Mouse (Mus musculus) kidney, postnatal 0 days (tissue): ENCODE data around the gene Itgb2. TPM values are rescaled to one million over a fixed set of nuclear protein-coding genes. Genes with fewer than 3 reads are reported as not detected.

Source experiments
- ATAC-seq: fragments of 200-750 bp; cut with Nextera tagmentation; replicated peaks from 2 replicates; pipeline ENCODE4 v1.8.0; 2017; ENCODE audit warnings: low read depth, moderate number of reproducible peaks, moderate TSS enrichment, moderate library complexity; ENCODE audit not compliant: low FRiP score
- DNase-seq: peaks from one replicate; pipeline ENCODE4 v3.0.0-alpha.2; 2016; ENCODE audit warnings: low spot score
- H3K27ac ChIP-seq: fragments of 300-500 bp; sonication (generic); 2 replicates; pipeline ENCODE4 v1.5.1; 2014; ENCODE audit warnings: mild to moderate bottlenecking
- H3K27me3 ChIP-seq: fragments of 300-500 bp; sonication (generic); 2 replicates; pipeline ENCODE4 v1.6.1; 2014; ENCODE audit warnings: low read length, mixed read lengths; ENCODE audit not compliant: insufficient read depth
- H3K36me3 ChIP-seq: fragments of 300-500 bp; sonication (generic); 2 replicates; pipeline ENCODE4 v1.6.1; 2014; ENCODE audit warnings: low read length, mixed read lengths; ENCODE audit not compliant: insufficient read depth
- H3K4me1 ChIP-seq: fragments of 300-500 bp; sonication (generic); replicated peaks from 2 replicates; pipeline ENCODE4 v1.6.1; 2014; ENCODE audit warnings: antibody characterized with exemption, low read length, mixed read lengths; ENCODE audit not compliant: insufficient read depth
- H3K4me2 ChIP-seq: fragments of 300-500 bp; sonication (generic); 2 replicates; pipeline ENCODE4 v1.6.1; 2014; ENCODE audit warnings: mild to moderate bottlenecking, low read length, moderate library complexity, mixed read lengths
- H3K4me3 ChIP-seq: fragments of 300-500 bp; sonication (generic); replicated peaks from 2 replicates; pipeline ENCODE4 v1.5.1; 2014; ENCODE audit warnings: low read depth, low read length
- H3K9ac ChIP-seq: fragments of 300-500 bp; sonication (generic); 2 replicates; pipeline ENCODE4 v1.6.1; 2014; ENCODE audit warnings: low read depth, low read length
- H3K9me3 ChIP-seq: fragments of 300-500 bp; sonication (generic); replicated peaks from 2 replicates; pipeline ENCODE4 v1.6.1; 2016; ENCODE audit warnings: low read length, inconsistent platforms, mixed read lengths
- CTCF ChIP-seq: IDR thresholded peaks from 2 replicates; pipeline ENCODE4 v1.5.1; 2016; ENCODE audit warnings: antibody characterized with exemption, low read depth, mild to moderate bottlenecking, moderate library complexity
- WGBS: fragments of 180-500 bp; shearing (Covaris S2); extraction: QIAGEN DNeasy Blood & Tissue Kit; methylation state at CpG from one replicate; pipeline ENCODE4 v1.1.7; 2014; 5-methylcytosine and 5-hydroxymethylcytosine counted together
- polyA plus RNA-seq: library from polyadenylated mRNA; unstranded; fragments of >200 nt; fragmentation: Nextera tagmentation; extraction: Ambion mirVana; gene quantifications from 2 replicates; pipeline ENCODE4 v1.2.1, GENCODE M21; 2015

The Itgb2 gene
- polyA plus RNA-seq, 1 experiment from 2014 or later = 1.4 TPM

DNA sequence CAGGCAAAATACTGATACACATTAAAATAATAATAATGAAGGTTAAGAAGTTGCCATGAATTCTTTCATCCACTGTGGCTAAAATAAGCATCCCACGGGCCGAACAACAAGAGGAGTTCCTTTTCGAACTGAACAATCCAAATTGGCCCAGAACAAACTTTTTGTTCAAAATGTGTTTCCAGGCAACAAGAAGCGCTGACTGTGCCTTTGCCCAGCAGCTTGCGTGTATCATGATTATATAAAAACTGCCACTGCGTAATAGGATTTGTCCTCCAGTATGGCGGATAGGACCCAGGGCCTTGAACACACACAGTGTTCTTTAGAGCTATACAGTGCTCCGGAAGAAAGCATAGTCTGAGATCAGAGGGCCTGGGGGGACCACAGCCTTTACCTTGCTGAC is 78.5 kb downstream of the Itgb2 start:
- Histone ChIP-seq H3K4me1 (peaks cover 10% of the 10 kb centered on the region; the same call in 1 of the 2 replicates), H3K27me3 (no peaks in the 10 kb centered on the region), H3K9me3 (no peaks in the 10 kb centered on the region), H3K36me3 (peaks cover 21% of the 10 kb centered on the region; the same call in 1 of the 2 replicates), H3K9ac (no peak overlapping the region), H3K27ac (no peak overlapping the region), H3K4me2 (no peak overlapping the region; the same call in 1 of the 2 replicates), H3K4me3 (no peak overlapping the region)
- no peak for DNase-seq
- WGBS = 92% methylated on average over 8 of the region's 8 CpGs
- no peak for TF ChIP-seq CTCF
- ATAC-seq = no peak

- no peak for ATAC-seq
- Histone ChIP-seq H3K4me1 (peaks cover 10% of the 10 kb centered on the region; the same call in 1 of the 2 replicates), H3K9me3 (no peaks in the 10 kb centered on the region), H3K9ac (no peak overlapping the region), H3K4me2 (no peak overlapping the region), H3K36me3 (peaks cover 28% of the 10 kb centered on the region; the same call in 1 of the 2 replicates), H3K4me3 (no peak overlapping the region), H3K27ac (no peak overlapping the region), H3K27me3 (no peaks in the 10 kb centered on the region)
- DNase-seq = no peak
- TF ChIP-seq CTCF = no peak
- 91% methylated on average over 8 of the region's 8 CpGs for WGBS
Observed at GRCm38 (mm10) chr10:77610221-77610961, 80.3 kb downstream of the Itgb2 start.

DNA sequence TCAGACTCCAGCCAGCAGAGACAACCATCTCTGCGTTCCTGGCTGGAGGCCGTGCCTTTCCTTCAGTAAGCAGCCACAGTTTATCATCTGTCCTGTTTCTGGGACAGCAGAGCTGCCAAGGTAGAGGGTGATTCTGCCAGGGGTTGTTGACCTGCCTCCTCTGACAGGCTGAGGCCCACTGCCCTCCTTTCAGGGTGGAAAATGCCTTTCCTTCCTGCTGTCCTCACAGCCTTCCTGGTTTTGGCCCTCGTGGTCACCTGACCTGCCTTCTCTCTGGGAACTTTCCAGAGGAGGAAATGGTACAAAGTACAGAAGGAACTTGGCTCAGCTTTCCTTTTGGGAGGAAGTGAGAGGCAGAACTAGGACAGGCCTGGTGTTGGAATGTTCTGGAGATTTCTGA is 83.4 kb downstream of the Itgb2 start:
- 66% methylated on average over 3 of the region's 3 CpGs for WGBS
- Histone ChIP-seq H3K4me3 (no peak overlapping the region), H3K9ac (no peak overlapping the region), H3K27ac (peak overlapping the region; percentile 71), H3K9me3 (no peaks in the 10 kb centered on the region), H3K4me1 (no peaks in the 10 kb centered on the region), H3K27me3 (no peaks in the 10 kb centered on the region), H3K36me3 (peaks cover 52% of the 10 kb centered on the region), H3K4me2 (no peak overlapping the region)
- no peak for TF ChIP-seq CTCF
- ATAC-seq = peak; percentile 49; the same call in 1 of the 2 replicates
- DNase-seq = peak; percentile 79

Other genes with a start within 250 kb of the Itgb2 start
- 4.6 TPM in 2 replicates for gene Adarb1, start 112.0 kb upstream of the Itgb2 start, polyA plus RNA-seq
- 32.7 and 34.1 TPM in 2 replicates for gene Fam207a, start 14.5 kb upstream of the Itgb2 start, polyA plus RNA-seq
- gene Pttg1ip, start 51.5 kb downstream of the Itgb2 start, polyA plus RNA-seq = 210 and 216 TPM in 2 replicates
- 313 and 335 TPM in 2 replicates for gene Sumo3, start 75.8 kb downstream of the Itgb2 start, polyA plus RNA-seq
- gene Gm49325, start 75.9 kb downstream of the Itgb2 start, polyA plus RNA-seq = 13.1 and 15.2 TPM in 2 replicates
- 51.4 and 53.5 TPM in 2 replicates for gene Ube2g2, start 92.0 kb downstream of the Itgb2 start, polyA plus RNA-seq
- gene Tspear, start 156.3 kb downstream of the Itgb2 start, polyA plus RNA-seq = 0.41 and 0.43 TPM in 2 replicates
- not detected in 2 replicates for gene Gm19402, start 160.5 kb downstream of the Itgb2 start, polyA plus RNA-seq
- gene Gm9508, start 167.0 kb downstream of the Itgb2 start, polyA plus RNA-seq = not detected in 2 replicates
- gene Gm10272, start 176.4 kb downstream of the Itgb2 start, polyA plus RNA-seq = not detected in 2 replicates
- gene Gm10024, start 181.2 kb downstream of the Itgb2 start, polyA plus RNA-seq = not detected in 2 replicates
- not detected in 2 replicates for gene Gm10142, start 185.6 kb downstream of the Itgb2 start, polyA plus RNA-seq
- gene Krtap12-1, start 190.3 kb downstream of the Itgb2 start, polyA plus RNA-seq = not detected in 2 replicates
- not detected in 2 replicates for gene Gm10100, start 196.2 kb downstream of the Itgb2 start, polyA plus RNA-seq
- not detected in 2 replicates for gene Gm18596, start 212.4 kb downstream of the Itgb2 start, polyA plus RNA-seq
- not detected in 2 replicates for gene Gm9736, start 221.1 kb downstream of the Itgb2 start, polyA plus RNA-seq
- gene Gm3233, start 229.4 kb downstream of the Itgb2 start, polyA plus RNA-seq = not detected in 2 replicates
- not detected in 2 replicates for gene Gm3238, start 241.1 kb downstream of the Itgb2 start, polyA plus RNA-seq
- not detected in 2 replicates for gene Gm7138, start 246.7 kb downstream of the Itgb2 start, polyA plus RNA-seq